Comparison of ENCODE assay signal across 8 mouse cellular contexts in genomic region chr2:164402906-164403305, GRCm38 (mm10). TPM values are rescaled to one million over a fixed set of nuclear protein-coding genes. Genes with fewer than 3 reads are reported as not detected.
DNase-seq lines count a peak whose midpoint lies in the region; ATAC-seq and TF ChIP-seq lines count a peak whose summit lies in the region.

Rbpjl (plus strand) TSS chr2:164403141.

- peak within 1 kb of the TSS; percentile 59 for H3K4me3 ChIP-seq in heart, embryonic 10.5 days
- H3K4me3 ChIP-seq in kidney, embryonic 14.5 days (ENCODE audit: low read length), result 0 out of 2 replicates have a peak within 1 kb of the TSS, but pooled peaks have one; percentile 40
- H3K4me3 ChIP-seq in neural tube, embryonic 12.5 days, result no peak within 1 kb of the TSS
- H3K4me3 ChIP-seq in stomach, postnatal 0 days (ENCODE audit: low read depth, low read length), result no peak within 1 kb of the TSS

- TF ChIP-seq CTCF in stomach, postnatal 0 days (IDR thresholded peaks at IDR 0.05; ENCODE audit: low read depth), result peak; percentile 95

- H3K27ac ChIP-seq in heart, embryonic 10.5 days, result no peak within 1 kb of the TSS
- H3K27ac ChIP-seq in kidney, embryonic 14.5 days (ENCODE audit: low read depth, low read length), result no peak within 1 kb of the TSS
- H3K27ac ChIP-seq in neural tube, embryonic 12.5 days, result no peak within 1 kb of the TSS
- no peak within 1 kb of the TSS for H3K27ac ChIP-seq in stomach, postnatal 0 days (replicated peaks)

- peak; percentile 63 for ATAC-seq in kidney, embryonic 14.5 days (ENCODE audit: low FRiP score, low TSS enrichment)
- ATAC-seq in neural tube, embryonic 12.5 days (ENCODE audit: low FRiP score, low read depth), result no peak
- peak; percentile 77 for ATAC-seq in stomach, postnatal 0 days (ENCODE audit: low FRiP score, low TSS enrichment)

- 2% methylated on average over 17 of the region's 17 CpGs for WGBS in heart, embryonic 10.5 days
- 4% methylated on average over 17 of the region's 17 CpGs for WGBS in kidney, embryonic 14.5 days
- 3% methylated on average over 17 of the region's 17 CpGs for WGBS in neural tube, embryonic 12.5 days
- WGBS in stomach, postnatal 0 days, result 10% methylated on average over 17 of the region's 17 CpGs

- 0 out of 2 replicates have a peak, but pooled peaks cover 2% of the 10 kb centered on the region for H3K9me3 ChIP-seq in heart, embryonic 10.5 days
- peaks cover 2% of the 10 kb centered on the region; the same call in 1 of the 2 replicates for H3K9me3 ChIP-seq in kidney, embryonic 14.5 days (ENCODE audit: control insufficient read depth, low read length)
- H3K9me3 ChIP-seq in neural tube, embryonic 12.5 days, result peaks cover 3% of the 10 kb centered on the region; the same call in 1 of the 2 replicates
- H3K9me3 ChIP-seq in stomach, postnatal 0 days (ENCODE audit: control insufficient read depth, low read length), result no peaks in the 10 kb centered on the region

- H3K36me3 ChIP-seq in heart, embryonic 10.5 days, result no peaks in the 10 kb centered on the region
- H3K36me3 ChIP-seq in kidney, embryonic 14.5 days (ENCODE audit: control insufficient read depth, insufficient read depth, low read length), result no peaks in the 10 kb centered on the region
- H3K36me3 ChIP-seq in neural tube, embryonic 12.5 days, result no peaks in the 10 kb centered on the region
- no peaks in the 10 kb centered on the region for H3K36me3 ChIP-seq in stomach, postnatal 0 days (ENCODE audit: control insufficient read depth, insufficient read depth, low read length)

- DNase-seq in A20 (ENCODE audit: low read depth, low spot score) (peak; percentile 75), liver (peak; percentile 72)
- DNase-seq in adrenal gland, postnatal 10 days, result peak; percentile 88
- DNase-seq in embryo, embryonic 9.5 days (ENCODE audit: extremely low spot score), result peak; percentile 72
- DNase-seq in heart, embryonic 10.5 days (ENCODE audit: low spot score), result peak; percentile 90
- DNase-seq in stomach, postnatal 0 days (ENCODE audit: low spot score), result peak; percentile 86

- H3K27me3 ChIP-seq in heart, embryonic 10.5 days (ENCODE audit: insufficient read depth, poor library complexity, severe bottlenecking), result peaks cover 98% of the 10 kb centered on the region
- H3K27me3 ChIP-seq in kidney, embryonic 14.5 days (ENCODE audit: control insufficient read depth, insufficient read depth, low read length), result peaks cover 91% of the 10 kb centered on the region
- H3K27me3 ChIP-seq in neural tube, embryonic 12.5 days (replicated peaks), result peaks cover 90% of the 10 kb centered on the region
- peaks cover 6% of the 10 kb centered on the region; the same call in 1 of the 2 replicates for H3K27me3 ChIP-seq in stomach, postnatal 0 days (ENCODE audit: control insufficient read depth, insufficient read depth, low read length)

- H3K9ac ChIP-seq in kidney, embryonic 14.5 days (ENCODE audit: low read depth, low read length), result no peak within 1 kb of the TSS
- H3K9ac ChIP-seq in neural tube, embryonic 12.5 days, result no peak within 1 kb of the TSS
- no peak within 1 kb of the TSS for H3K9ac ChIP-seq in stomach, postnatal 0 days (ENCODE audit: low read length)

- H3K4me2 ChIP-seq in kidney, embryonic 14.5 days (replicated peaks; ENCODE audit: low read depth, low read length), result no peak within 1 kb of the TSS
- H3K4me2 ChIP-seq in neural tube, embryonic 12.5 days (replicated peaks), result peak within 1 kb of the TSS; percentile 58
- no peak within 1 kb of the TSS; the same call in 1 of the 2 replicates for H3K4me2 ChIP-seq in stomach, postnatal 0 days (replicated peaks; ENCODE audit: low read depth)

- H3K4me1 ChIP-seq in heart, embryonic 10.5 days, result peaks cover 39% of the 10 kb centered on the region
- peaks cover 16% of the 10 kb centered on the region; the same call in 1 of the 2 replicates for H3K4me1 ChIP-seq in kidney, embryonic 14.5 days (ENCODE audit: control insufficient read depth, insufficient read depth, low read length)
- H3K4me1 ChIP-seq in neural tube, embryonic 12.5 days, result peaks cover 11% of the 10 kb centered on the region; the same call in 1 of the 2 replicates
- 0 out of 2 replicates have a peak, but pooled peaks cover 2% of the 10 kb centered on the region for H3K4me1 ChIP-seq in stomach, postnatal 0 days (replicated peaks; ENCODE audit: control insufficient read depth, insufficient read depth)

- no peak for TF ChIP-seq EP300 in stomach, postnatal 0 days (optimal IDR thresholded peaks at IDR 0.05)

RNA-seq across cellular contexts. Expression of gene Rbpjl, which starts in this region (rescaled TPM):
- under 1 TPM in 1 of 2 experiments, not detected in 1; 0.15 TPM for total RNA-seq in adrenal gland, postnatal 10 days (2021)
- 0.02 and 0.08 TPM in 2 replicates for polyA plus RNA-seq in heart, embryonic 10.5 days (2016; fragmentation: Nextera tagmentation; extraction: Ambion mirVana)
- polyA plus RNA-seq in kidney, embryonic 14.5 days (2014; fragmentation: Nextera tagmentation; extraction: Ambion mirVana), result not detected in 2 replicates
- 0.13 and 0.18 TPM in 2 replicates for polyA plus RNA-seq in neural tube, embryonic 12.5 days (2016; fragmentation: Nextera tagmentation; extraction: Ambion mirVana)
- 0.32 and 0.36 TPM in 2 replicates for polyA plus RNA-seq in stomach, postnatal 0 days (2015; fragmentation: Nextera tagmentation; extraction: Ambion mirVana)

Comparison
In these comparisons a context has a peak if more than half of its experiments do, and no peak if none do; other contexts are left out.
1. Peak in DNase-seq in adrenal gland, postnatal 10 days; RNA of the gene not detected or under 1 TPM.
2. Peak in DNase-seq and H3K4me3 ChIP-seq in heart, embryonic 10.5 days; RNA of the gene not detected or under 1 TPM.
3. Peak in ATAC-seq and H3K4me3 ChIP-seq in kidney, embryonic 14.5 days; RNA of the gene not detected or under 1 TPM.
4. Peak in DNase-seq and ATAC-seq in stomach, postnatal 0 days; RNA of the gene not detected or under 1 TPM.